Mouse (Mus musculus) forebrain, postnatal 0 days (tissue): ENCODE results near the gene Lgr4. TPM values are rescaled to one million over a fixed set of nuclear protein-coding genes. Genes with fewer than 3 reads are reported as not detected.

Experiments
- ATAC-seq: fragments of 200-750 bp; cut with Nextera tagmentation; 2 replicates; pipeline ENCODE4 v1.8.0; 2017; ENCODE audit warnings: mild to moderate bottlenecking, moderate library complexity
- DNase-seq: peaks from one replicate; pipeline ENCODE4 v3.0.0-alpha.2; 2015
- H3K27ac ChIP-seq: fragments of 300-500 bp; sonication (generic); 2 replicates; pipeline ENCODE4 v1.5.1; 2014; ENCODE audit warnings: low read depth, mild to moderate bottlenecking, antibody characterized with exemption, low read length, moderate library complexity, mixed read lengths
- H3K27me3 ChIP-seq: fragments of 300-500 bp; sonication (generic); 2 replicates; pipeline ENCODE4 v1.6.1; 2014; ENCODE audit warnings: mild to moderate bottlenecking, low read length, mixed read lengths; ENCODE audit not compliant: insufficient read depth
- H3K36me3 ChIP-seq: fragments of 300-500 bp; sonication (generic); 2 replicates; pipeline ENCODE4 v1.6.1; 2014; ENCODE audit warnings: mild to moderate bottlenecking, moderate library complexity; ENCODE audit not compliant: insufficient read depth
- H3K4me1 ChIP-seq: fragments of 300-500 bp; sonication (generic); 2 replicates; pipeline ENCODE4 v1.6.1; 2014; ENCODE audit warnings: antibody characterized with exemption; ENCODE audit not compliant: insufficient read depth
- H3K4me2 ChIP-seq: fragments of 300-500 bp; sonication (generic); 2 replicates; pipeline ENCODE4 v1.6.1; 2014; ENCODE audit warnings: low read depth, mild to moderate bottlenecking, moderate library complexity
- H3K4me3 ChIP-seq: fragments of 300-500 bp; sonication (generic); 2 replicates; pipeline ENCODE4 v1.5.1; 2014; ENCODE audit warnings: low read depth, low read length, mixed read lengths
- H3K9ac ChIP-seq: fragments of 300-500 bp; sonication (generic); 2 replicates; pipeline ENCODE4 v1.6.1; 2014; ENCODE audit warnings: mild to moderate bottlenecking
- H3K9me3 ChIP-seq: fragments of 300-500 bp; sonication (generic); 2 replicates; pipeline ENCODE4 v1.6.1; 2016; ENCODE audit warnings: low read length
- CTCF ChIP-seq: sonication (generic); IDR thresholded peaks from 2 replicates; pipeline ENCODE4 v1.5.1; 2016; ENCODE audit warnings: antibody characterized with exemption, control low read depth, low read depth
- WGBS: fragments of 180-500 bp; shearing (Covaris S2); extraction: QIAGEN DNeasy Blood & Tissue Kit; methylation state at CpG from one replicate; pipeline ENCODE4 v1.1.7; 2014; 5-methylcytosine and 5-hydroxymethylcytosine counted together
- polyA plus RNA-seq: library from polyadenylated mRNA; unstranded; fragments of >200 nt; fragmentation: Nextera tagmentation; extraction: Ambion mirVana; gene quantifications from 2 replicates; pipeline ENCODE4 v1.2.1, GENCODE M21; 2015
- total RNA-seq: library from RNA; depleted of rRNA; stranded (reverse); fragments of >200 nt; gene quantifications from 2 replicates; pipeline ENCODE4 v1.2.3, GENCODE M21; 2014

Gene Lgr4
- total and polyA plus RNA-seq, 2 experiments from 2014 or later = 5.6 to 26.7 TPM

DNA sequence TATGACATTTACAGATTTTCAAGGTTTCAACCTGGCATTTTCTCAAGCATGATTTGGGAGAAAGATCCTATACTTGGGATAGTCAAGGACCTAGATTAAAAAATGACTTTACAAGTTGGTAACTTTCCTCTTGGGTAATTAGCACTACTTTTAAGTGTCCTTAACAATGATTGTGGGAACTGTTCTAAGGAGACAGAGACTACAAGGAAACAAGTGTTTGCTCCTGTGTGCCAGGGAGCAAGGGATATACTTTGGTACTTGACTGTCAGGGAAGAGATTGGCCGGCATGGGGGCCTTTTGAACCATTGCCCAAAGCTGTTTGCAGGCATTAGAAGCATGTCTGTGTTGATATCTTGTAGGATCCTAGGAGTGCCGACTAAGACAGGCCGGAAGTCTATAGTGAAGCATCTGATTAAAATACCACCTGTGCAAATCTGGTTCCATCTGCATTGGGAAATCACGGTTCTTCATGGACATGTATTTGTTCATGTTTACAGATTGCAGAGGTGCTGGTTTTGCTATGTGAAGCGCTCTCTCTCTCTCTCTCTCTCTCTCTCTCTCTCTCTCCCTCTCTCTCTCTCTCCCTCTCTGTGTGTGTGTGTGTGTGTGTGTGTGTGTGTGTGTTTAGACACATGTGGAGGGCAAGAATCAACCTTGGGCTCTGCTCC is 46.3 kb downstream of the Lgr4 start:
- peaks cover 21% of the 10 kb centered on the region for H3K27me3 ChIP-seq
- 78% methylated on average over 5 of the region's 5 CpGs for WGBS

GRCm38 (mm10) chr2:109965753-109966420 is 48.4 kb downstream of the Lgr4 start:
- H3K36me3 ChIP-seq = no peaks in the 10 kb centered on the region
- no peak overlapping the region for H3K9ac ChIP-seq
- no peak for DNase-seq
- H3K4me2 ChIP-seq = no peak overlapping the region
- 76% methylated on average over 9 of the region's 9 CpGs for WGBS
- no peak overlapping the region for H3K4me3 ChIP-seq
- no peaks in the 10 kb centered on the region for H3K4me1 ChIP-seq
- H3K27me3 ChIP-seq = peaks cover 21% of the 10 kb centered on the region
- H3K9me3 ChIP-seq = no peaks in the 10 kb centered on the region
- no peak for TF ChIP-seq CTCF
- no peak overlapping the region for H3K27ac ChIP-seq
- ATAC-seq = no peak

More for the DNA sequence above, 46.3 kb downstream of the Lgr4 start:
- ATAC-seq (no peak), DNase-seq (no peak)
- no peak overlapping the region for H3K4me3 ChIP-seq
- H3K4me1 ChIP-seq = 0 out of 2 replicates have a peak, but pooled peaks cover 3% of the 10 kb centered on the region
- TF ChIP-seq CTCF = no peak
- H3K27ac ChIP-seq = no peak overlapping the region
- no peaks in the 10 kb centered on the region for H3K9me3 ChIP-seq
- H3K9ac ChIP-seq = no peak overlapping the region
- no peak overlapping the region for H3K4me2 ChIP-seq
- no peaks in the 10 kb centered on the region for H3K36me3 ChIP-seq

- H3K4me2 ChIP-seq = no peak overlapping the region
- ATAC-seq = no peak
- H3K9me3 ChIP-seq = no peaks in the 10 kb centered on the region
- H3K4me1 ChIP-seq = no peaks in the 10 kb centered on the region
- DNase-seq = no peak
- no peak overlapping the region for H3K4me3 ChIP-seq
- H3K9ac ChIP-seq = no peak overlapping the region
- H3K36me3 ChIP-seq = no peaks in the 10 kb centered on the region
- 94% methylated on average over 4 of the region's 4 CpGs for WGBS
- TF ChIP-seq CTCF = no peak
- peaks cover 19% of the 10 kb centered on the region for H3K27me3 ChIP-seq
- H3K27ac ChIP-seq = no peak overlapping the region
These were observed 49.4 kb downstream of the Lgr4 start for GRCm38 (mm10) chr2:109966863-109967262.

GRCm38 (mm10) chr2:109969381-109969780 is 51.9 kb downstream of the Lgr4 start:
- DNase-seq = no peak
- Histone ChIP-seq H3K4me1 (no peaks in the 10 kb centered on the region), H3K9me3 (no peaks in the 10 kb centered on the region), H3K27ac (no peak overlapping the region), H3K4me3 (no peak overlapping the region), H3K9ac (no peak overlapping the region), H3K36me3 (no peaks in the 10 kb centered on the region), H3K27me3 (peaks cover 9% of the 10 kb centered on the region), H3K4me2 (no peak overlapping the region)
- no peak for ATAC-seq
- TF ChIP-seq CTCF = no peak
- 85% methylated on average over 3 of the region's 3 CpGs for WGBS

- WGBS = 72% methylated on average over 10 of the region's 10 CpGs
- Histone ChIP-seq H3K27ac (no peak overlapping the region), H3K9me3 (no peaks in the 10 kb centered on the region), H3K4me1 (no peaks in the 10 kb centered on the region), H3K27me3 (0 out of 2 replicates have a peak, but pooled peaks cover 7% of the 10 kb centered on the region), H3K4me3 (no peak overlapping the region), H3K36me3 (no peaks in the 10 kb centered on the region), H3K9ac (no peak overlapping the region), H3K4me2 (no peak overlapping the region)
- DNase-seq (no peak), ATAC-seq (no peak)
- TF ChIP-seq CTCF = no peak
These were observed 52.6 kb downstream of the Lgr4 start for GRCm38 (mm10) chr2:109969926-109970532.

DNA sequence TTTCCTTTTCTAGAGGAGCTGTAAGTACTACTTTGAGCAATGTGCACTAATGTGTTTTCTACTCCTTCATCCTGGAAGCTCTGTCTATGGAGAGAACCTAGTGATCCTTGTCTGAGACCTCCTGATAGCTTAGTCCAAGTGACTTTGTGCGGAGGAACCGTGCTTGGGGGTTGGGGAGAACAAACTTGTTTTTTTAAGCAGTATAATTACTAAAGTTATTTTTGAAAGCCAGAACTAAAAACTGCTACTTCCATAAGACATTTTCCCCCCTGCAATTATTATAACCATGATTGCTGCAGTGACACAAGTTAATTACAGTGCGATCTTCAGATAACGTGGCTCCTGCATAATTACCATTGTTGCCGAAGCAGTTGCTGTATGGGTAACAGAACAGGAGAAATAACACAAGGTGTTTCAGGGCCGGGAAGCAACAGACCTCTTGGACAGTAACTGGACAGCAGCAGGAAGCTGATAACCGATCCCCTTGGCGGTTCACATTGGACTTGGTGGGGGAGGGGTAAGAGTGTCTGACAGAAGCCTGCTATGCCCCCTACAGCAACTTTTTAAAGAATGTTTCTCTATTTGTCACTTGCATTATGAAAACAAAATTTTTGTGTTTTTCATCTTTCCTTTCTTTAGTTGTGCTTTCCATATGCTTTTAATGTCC is 53.4 kb downstream of the Lgr4 start:
- H3K9ac ChIP-seq = no peak overlapping the region
- WGBS = 61% methylated on average over 8 of the region's 8 CpGs
- ATAC-seq (no peak), DNase-seq (no peak)
- H3K4me2 ChIP-seq = no peak overlapping the region
- no peaks in the 10 kb centered on the region for H3K4me1 ChIP-seq
- no peak overlapping the region for H3K27ac ChIP-seq
- H3K9me3 ChIP-seq = no peaks in the 10 kb centered on the region
- 0 out of 2 replicates have a peak, but pooled peaks cover under 1% of the 10 kb centered on the region for H3K27me3 ChIP-seq
- no peak overlapping the region for H3K4me3 ChIP-seq
- TF ChIP-seq CTCF = no peak
- no peaks in the 10 kb centered on the region for H3K36me3 ChIP-seq
